Mouse (Mus musculus): Measurements from ENCODE around the gene Znfx1. TPM values are rescaled to one million over a fixed set of nuclear protein-coding genes. Genes with fewer than 3 reads are reported as not detected.
A peak's percentile ranks its signal among the peaks of the same experiment; 100 is the strongest.

Znfx1 gene
- polyA plus RNA-seq, 2 experiments, result 6.7 to 7.7 TPM

- 84% methylated on average over 7 of the region's 7 CpGs for WGBS (ENCODE audit: insufficient replicate concordance)
- DNase-seq (ENCODE audit: low read depth in 3 of 3, low spot score in 3 of 3) (no peak), ATAC-seq (ENCODE audit: insufficient read depth) (no peak)
- peaks cover 78% of the 10 kb centered on the region for H3K36me3 ChIP-seq (replicated peaks; ENCODE audit: control insufficient read depth, insufficient read depth, low read depth)
- no peak for TF ChIP-seq CTCF (IDR thresholded peaks at IDR 0.05; ENCODE audit: low read depth)
- no peak overlapping the region for H3K4me3 ChIP-seq (ENCODE audit: insufficient read depth in 1 of 2, low read depth in 2 of 2, low read length in 2 of 2)
- no peak overlapping the region for H3K4me2 ChIP-seq (ENCODE audit: low read depth)
- H3K9ac ChIP-seq (replicated peaks), result no peak overlapping the region
- no peaks in the 10 kb centered on the region for H3K9me3 ChIP-seq (ENCODE audit: control insufficient read depth, low read length)
- H3K4me1 ChIP-seq (replicated peaks; ENCODE audit: control insufficient read depth in 2 of 2, insufficient read depth in 2 of 2, low read length in 1 of 2), result no peaks in the 10 kb centered on the region
- no peaks in the 10 kb centered on the region for H3K27me3 ChIP-seq (ENCODE audit: control insufficient read depth, insufficient read depth, low read length)
- no peak overlapping the region for H3K27ac ChIP-seq
Measured at GRCm38 (mm10) chr2:167028553-167028952, 34.3 kb downstream of the Znfx1 start.

GRCm38 (mm10) chr2:167019396-167019795, 43.4 kb downstream of the Znfx1 start:
- WGBS (ENCODE audit: insufficient replicate concordance), result 88% methylated on average over 10 of the region's 10 CpGs
- peaks cover 49% of the 10 kb centered on the region for H3K36me3 ChIP-seq (replicated peaks; ENCODE audit: control insufficient read depth, insufficient read depth, low read depth)
- H3K27ac ChIP-seq, result no peak overlapping the region
- H3K4me3 ChIP-seq (ENCODE audit: insufficient read depth in 1 of 2, low read depth in 2 of 2, low read length in 2 of 2), result no peak overlapping the region
- no peaks in the 10 kb centered on the region for H3K27me3 ChIP-seq (ENCODE audit: control insufficient read depth, insufficient read depth, low read length)
- H3K4me1 ChIP-seq (replicated peaks; ENCODE audit: control insufficient read depth in 2 of 2, insufficient read depth in 2 of 2, low read length in 1 of 2), result peaks cover 11 to 17% of the 10 kb centered on the region in 2 experiments; a peak in 3 of 4 replicates
- ATAC-seq (ENCODE audit: insufficient read depth) (no peak), DNase-seq (ENCODE audit: low read depth in 3 of 3, low spot score in 3 of 3) (no peak)
- H3K4me2 ChIP-seq (ENCODE audit: low read depth), result no peak overlapping the region
- no peaks in the 10 kb centered on the region for H3K9me3 ChIP-seq (ENCODE audit: control insufficient read depth, low read length)
- H3K9ac ChIP-seq (replicated peaks), result no peak overlapping the region
- TF ChIP-seq EP300 (IDR thresholded peaks at IDR 0.05; ENCODE audit: low read depth), result no peak
- no peak for TF ChIP-seq CTCF (IDR thresholded peaks at IDR 0.05; ENCODE audit: low read depth)

- WGBS (ENCODE audit: insufficient replicate concordance), result 1% methylated on average over 21 of the region's 21 CpGs
- no peaks in the 10 kb centered on the region for H3K9me3 ChIP-seq (ENCODE audit: control insufficient read depth, low read length)
- H3K27ac ChIP-seq, result peak overlapping the region; percentile 32; the same call in 1 of the 2 replicates
- peak overlapping the region; percentile 80 for H3K9ac ChIP-seq (replicated peaks)
- H3K4me2 ChIP-seq (ENCODE audit: low read depth), result peak overlapping the region; percentile 94
- peak overlapping the region; percentile 84 to 92 for H3K4me3 ChIP-seq (ENCODE audit: insufficient read depth in 1 of 2, low read depth in 2 of 2, low read length in 2 of 2)
- no peaks in the 10 kb centered on the region for H3K27me3 ChIP-seq (ENCODE audit: control insufficient read depth, insufficient read depth, low read length)
- peaks cover 18% of the 10 kb centered on the region for H3K36me3 ChIP-seq (replicated peaks; ENCODE audit: control insufficient read depth, insufficient read depth, low read depth)
- peaks cover 11 to 17% of the 10 kb centered on the region in 2 experiments; a peak in 3 of 4 replicates for H3K4me1 ChIP-seq (replicated peaks; ENCODE audit: control insufficient read depth in 2 of 2, insufficient read depth in 2 of 2, low read length in 1 of 2)
- no peak for TF ChIP-seq EP300 (IDR thresholded peaks at IDR 0.05; ENCODE audit: low read depth)
- TF ChIP-seq CTCF (IDR thresholded peaks at IDR 0.05; ENCODE audit: low read depth), result no peak
- no peak for DNase-seq (ENCODE audit: low read depth in 3 of 3, low spot score in 3 of 3)
- peak; percentile 70 for ATAC-seq (ENCODE audit: insufficient read depth)
Measured at GRCm38 (mm10) chr2:167015382-167015718, 47.5 kb downstream of the Znfx1 start.

- Histone ChIP-seq H3K27me3 (ENCODE audit: control insufficient read depth, insufficient read depth, low read length) (no peaks in the 10 kb centered on the region), H3K4me2 (ENCODE audit: low read depth) (peak within 1 kb of the TSS; percentile 94), H3K9ac (replicated peaks) (peak within 1 kb of the TSS; percentile 80), H3K4me3 (ENCODE audit: insufficient read depth in 1 of 2, low read depth in 2 of 2, low read length in 2 of 2) (peak within 1 kb of the TSS; percentile 84 to 92), H3K4me1 (replicated peaks; ENCODE audit: control insufficient read depth in 2 of 2, insufficient read depth in 2 of 2, low read length in 1 of 2) (peaks cover 11 to 20% of the 10 kb centered on the region in 2 experiments; a peak in 3 of 4 replicates), H3K27ac (peak within 1 kb of the TSS; percentile 81), H3K9me3 (ENCODE audit: control insufficient read depth, low read length) (no peaks in the 10 kb centered on the region), H3K36me3 (replicated peaks; ENCODE audit: control insufficient read depth, insufficient read depth, low read depth) (peaks cover 13% of the 10 kb centered on the region)
- DNase-seq (ENCODE audit: low read depth in 3 of 3, low spot score in 3 of 3) (peak; percentile 82 to 87 (median 83)), ATAC-seq (ENCODE audit: insufficient read depth) (peak; percentile 88)
- peak; percentile 21; the same call in 1 of the 2 replicates for TF ChIP-seq CTCF (IDR thresholded peaks at IDR 0.05; ENCODE audit: low read depth)
- no peak; the same call in 1 of the 2 replicates for TF ChIP-seq EP300 (IDR thresholded peaks at IDR 0.05; ENCODE audit: low read depth)
- 2% methylated on average over 37 of the region's 37 CpGs for WGBS (ENCODE audit: insufficient replicate concordance)
Measured at GRCm38 (mm10) chr2:167014702-167015381, 48.0 kb downstream of the Znfx1 start, which contains the start of gene Ddx27. Gene Ddx27 (plus strand): TSS chr2:167015193.

- peaks cover 3 to 18% of the 10 kb centered on the region in 2 experiments; a peak in 2 of 4 replicates for H3K4me1 ChIP-seq (replicated peaks; ENCODE audit: control insufficient read depth in 2 of 2, insufficient read depth in 2 of 2, low read length in 1 of 2)
- no peak for TF ChIP-seq EP300 (IDR thresholded peaks at IDR 0.05; ENCODE audit: low read depth)
- no peak for TF ChIP-seq CTCF (IDR thresholded peaks at IDR 0.05; ENCODE audit: low read depth)
- no peak overlapping the region for H3K27ac ChIP-seq
- no peak overlapping the region for H3K4me2 ChIP-seq (ENCODE audit: low read depth)
- H3K27me3 ChIP-seq (ENCODE audit: control insufficient read depth, insufficient read depth, low read length), result no peaks in the 10 kb centered on the region
- H3K9ac ChIP-seq (replicated peaks), result no peak overlapping the region
- H3K9me3 ChIP-seq (ENCODE audit: control insufficient read depth, low read length), result no peaks in the 10 kb centered on the region
- DNase-seq (ENCODE audit: low read depth in 3 of 3, low spot score in 3 of 3), result no peak
- no peak overlapping the region for H3K4me3 ChIP-seq (ENCODE audit: insufficient read depth in 1 of 2, low read depth in 2 of 2, low read length in 2 of 2)
- no peaks in the 10 kb centered on the region for H3K36me3 ChIP-seq (replicated peaks; ENCODE audit: control insufficient read depth, insufficient read depth, low read depth)
- 74% methylated on average over 3 of the region's 3 CpGs for WGBS (ENCODE audit: insufficient replicate concordance)
- ATAC-seq (ENCODE audit: insufficient read depth), result no peak
Measured at GRCm38 (mm10) chr2:167010546-167010945, 52.3 kb downstream of the Znfx1 start.

All from liver, embryonic 14.5 days (tissue).